Mouse (Mus musculus): ENCODE results near the gene Brd7.

The Brd7 gene

GRCm38 (mm10) chr8:88357226-88357933 lies 4.6 kb downstream of the Brd7 start:
- DNase-seq (ENCODE audit: low read depth, low spot score): no peak

DNA sequence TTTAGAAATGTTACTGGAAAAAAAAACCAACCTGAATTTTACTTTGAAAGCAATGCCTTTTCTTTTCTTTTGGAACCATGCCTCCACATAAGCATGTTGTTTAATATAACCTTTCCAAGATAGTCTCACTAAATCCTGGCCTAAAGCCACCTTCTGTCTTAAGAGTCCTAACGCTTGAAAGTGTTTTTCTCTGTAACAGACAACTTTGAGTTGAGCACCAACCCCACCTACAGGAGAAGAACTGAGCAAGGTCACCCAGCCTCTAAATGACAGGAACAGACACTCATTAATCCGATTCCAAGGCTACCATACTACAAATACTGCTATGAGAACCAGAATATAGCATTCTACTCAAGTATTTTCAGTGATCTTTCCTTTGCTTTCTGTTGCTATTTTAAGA lies 12.9 kb downstream of the Brd7 start:
- no peak for DNase-seq (ENCODE audit: low read depth, low spot score)

- no peak for DNase-seq (ENCODE audit: low read depth, low spot score)
Observed at GRCm38 (mm10) chr8:88342026-88342425, 20.0 kb downstream of the Brd7 start.

- no peak for DNase-seq (ENCODE audit: low read depth, low spot score)
Observed at GRCm38 (mm10) chr8:88339887-88340695, 21.9 kb downstream of the Brd7 start.

GRCm38 (mm10) chr8:88339221-88339620 lies 22.8 kb downstream of the Brd7 start:
- peak; percentile 32 for DNase-seq (ENCODE audit: low read depth, low spot score)

DNA sequence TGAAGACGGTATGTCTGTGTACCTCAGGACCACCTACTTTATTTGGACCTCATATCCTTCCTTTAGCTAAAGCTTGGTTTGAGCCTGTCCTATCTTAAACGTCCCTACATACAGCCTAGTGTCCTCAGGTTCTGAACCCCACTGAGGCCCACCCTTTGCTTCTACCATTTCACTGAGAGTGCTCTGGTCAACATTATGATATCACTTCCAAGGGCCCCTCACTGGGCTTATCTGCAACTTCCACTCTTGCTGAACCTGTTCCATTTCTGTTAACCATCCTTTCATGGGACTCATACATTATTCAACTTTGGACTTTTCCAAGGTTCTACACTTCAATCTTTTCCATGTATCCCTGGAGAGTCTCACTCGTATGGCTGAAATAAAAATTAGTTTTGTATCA lies 27.0 kb downstream of the Brd7 start:
- no peak for DNase-seq (ENCODE audit: low read depth, low spot score)

DNA sequence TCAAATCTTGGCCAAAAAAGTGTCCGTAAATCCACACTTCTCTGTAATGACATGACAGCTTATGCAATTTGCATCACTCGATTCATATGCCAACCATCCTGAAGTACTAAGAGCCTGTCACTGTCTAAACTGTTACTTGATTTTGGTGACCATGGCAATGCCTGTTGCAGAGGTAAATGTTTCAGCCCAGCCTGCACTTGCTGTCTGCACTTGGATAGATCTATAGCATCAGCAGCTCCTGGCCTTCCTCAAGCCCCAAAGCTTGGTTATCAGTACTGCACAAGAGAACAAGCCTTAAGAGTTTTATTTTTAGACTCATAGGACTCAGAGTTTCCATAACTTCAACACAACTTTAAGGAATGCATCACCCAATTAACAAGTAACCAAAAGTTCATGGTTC lies 27.6 kb downstream of the Brd7 start:
- DNase-seq (ENCODE audit: low read depth, low spot score): no peak

DNA sequence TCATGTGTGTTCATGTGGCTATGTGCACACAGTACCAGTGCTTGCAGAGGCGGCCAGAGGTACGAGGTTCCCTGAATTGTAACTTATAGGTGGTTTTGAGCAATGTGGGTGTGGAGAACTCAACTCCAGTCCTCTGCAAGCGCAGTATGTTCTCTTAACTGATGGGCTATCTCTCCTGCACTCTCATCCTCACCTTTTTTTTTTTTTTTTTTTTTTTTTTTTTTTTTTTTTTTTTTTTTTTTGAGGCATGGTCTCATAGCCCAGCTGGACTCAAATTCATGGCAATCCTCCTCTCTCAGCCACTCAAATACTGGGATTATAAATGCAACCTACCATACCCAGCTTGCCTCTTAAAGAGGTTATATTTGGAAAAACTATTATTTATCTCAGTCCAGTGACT lies 31.2 kb downstream of the Brd7 start:
- DNase-seq (ENCODE audit: low read depth, low spot score): no peak

GRCm38 (mm10) chr8:88328689-88329088 lies 33.3 kb downstream of the Brd7 start:
- DNase-seq (ENCODE audit: low read depth, low spot score): no peak

GRCm38 (mm10) chr8:88326328-88326727 lies 35.7 kb downstream of the Brd7 start:
- DNase-seq (ENCODE audit: low read depth, low spot score): no peak

DNA sequence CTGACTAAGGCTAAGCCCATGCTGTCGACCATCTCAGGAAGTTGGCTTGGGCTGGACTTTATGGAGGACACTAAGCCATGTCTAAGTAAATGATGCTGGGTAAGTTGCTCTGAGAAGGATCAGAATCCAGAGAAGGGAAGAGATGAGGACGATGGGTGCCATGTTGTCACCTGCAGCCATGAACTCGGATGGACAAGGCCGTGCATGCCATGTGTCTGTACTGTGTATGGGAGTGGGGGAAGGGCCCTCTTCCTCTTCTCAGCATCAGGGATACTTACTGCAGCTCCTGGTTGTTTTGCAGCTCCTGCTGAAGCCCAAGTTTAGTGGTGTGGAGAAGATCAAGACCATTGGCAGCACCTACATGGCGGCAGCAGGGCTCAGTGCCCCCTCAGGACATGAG lies 36.2 kb downstream of the Brd7 start:
- DNase-seq (ENCODE audit: low read depth, low spot score): no peak

- no peak for DNase-seq (ENCODE audit: low read depth, low spot score)
Observed at GRCm38 (mm10) chr8:88325251-88325650, 36.7 kb downstream of the Brd7 start.

DNA sequence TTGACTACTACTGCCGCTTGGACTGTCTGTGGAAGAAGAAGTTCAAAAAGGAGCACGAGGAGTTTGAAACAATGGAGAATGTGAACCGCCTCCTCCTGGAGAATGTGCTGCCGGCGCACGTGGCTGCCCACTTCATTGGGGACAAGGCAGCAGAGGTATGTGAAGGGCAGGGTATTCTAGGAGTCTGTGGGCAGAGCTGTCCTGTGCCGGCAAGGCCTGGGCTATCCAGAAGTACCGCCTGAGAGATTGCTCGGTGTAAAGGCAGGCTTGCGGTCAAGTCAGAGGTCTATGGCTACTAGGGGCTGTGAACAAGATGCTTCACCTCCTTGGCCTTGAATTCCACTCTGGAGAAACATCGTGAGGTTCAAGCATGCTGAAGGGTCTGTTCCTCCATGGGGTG lies 37.2 kb downstream of the Brd7 start:
- DNase-seq (ENCODE audit: low read depth, low spot score): no peak

DNA sequence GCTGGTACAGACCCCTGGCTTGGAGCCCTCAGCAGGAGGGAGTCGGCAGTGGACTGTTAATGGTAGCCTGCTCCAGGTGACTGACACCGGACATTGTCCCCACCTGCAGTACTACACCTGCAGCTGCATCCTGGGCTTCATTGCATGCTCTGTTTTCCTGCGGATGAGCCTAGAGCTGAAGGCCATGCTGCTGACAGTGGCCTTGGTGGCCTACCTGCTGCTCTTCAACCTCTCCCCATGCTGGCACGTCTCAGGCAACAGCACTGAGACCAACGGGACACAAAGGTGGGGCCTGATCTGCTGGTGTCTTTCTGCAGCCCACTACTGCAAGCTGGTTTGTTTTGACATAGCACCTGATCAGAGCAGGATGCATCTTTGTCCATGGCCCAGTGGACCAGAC lies 38.5 kb downstream of the Brd7 start:
- no peak for DNase-seq (ENCODE audit: low read depth, low spot score)

GRCm38 (mm10) chr8:88321387-88321786 lies 40.6 kb downstream of the Brd7 start:
- no peak for DNase-seq (ENCODE audit: low read depth, low spot score)

- DNase-seq (ENCODE audit: low read depth, low spot score): no peak
Observed at GRCm38 (mm10) chr8:88320134-88320533, 41.9 kb downstream of the Brd7 start.

GRCm38 (mm10) chr8:88318151-88318550 lies 43.8 kb downstream of the Brd7 start:
- no peak for DNase-seq (ENCODE audit: low read depth, low spot score)

DNA sequence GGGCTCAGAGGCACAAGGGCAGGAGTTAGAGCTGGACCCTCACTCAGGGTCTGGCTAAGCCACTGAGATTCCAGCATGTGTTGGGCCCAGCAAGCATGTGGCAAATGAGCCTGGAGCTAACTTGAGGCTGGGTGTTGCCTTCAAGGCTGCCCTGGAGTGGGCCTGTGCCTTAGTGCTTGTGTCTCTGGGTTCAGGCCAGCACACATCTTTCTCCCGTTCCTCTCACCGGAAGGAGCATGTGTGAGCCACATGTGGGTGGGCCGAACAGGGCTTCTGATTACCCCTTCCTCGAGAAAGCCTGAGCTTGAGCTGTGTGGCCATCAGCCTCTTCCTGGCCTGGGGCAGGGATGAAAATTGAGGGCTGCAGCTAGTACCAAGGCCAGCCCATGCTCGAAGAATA lies 44.7 kb downstream of the Brd7 start:
- DNase-seq (ENCODE audit: low read depth, low spot score): no peak

DNA sequence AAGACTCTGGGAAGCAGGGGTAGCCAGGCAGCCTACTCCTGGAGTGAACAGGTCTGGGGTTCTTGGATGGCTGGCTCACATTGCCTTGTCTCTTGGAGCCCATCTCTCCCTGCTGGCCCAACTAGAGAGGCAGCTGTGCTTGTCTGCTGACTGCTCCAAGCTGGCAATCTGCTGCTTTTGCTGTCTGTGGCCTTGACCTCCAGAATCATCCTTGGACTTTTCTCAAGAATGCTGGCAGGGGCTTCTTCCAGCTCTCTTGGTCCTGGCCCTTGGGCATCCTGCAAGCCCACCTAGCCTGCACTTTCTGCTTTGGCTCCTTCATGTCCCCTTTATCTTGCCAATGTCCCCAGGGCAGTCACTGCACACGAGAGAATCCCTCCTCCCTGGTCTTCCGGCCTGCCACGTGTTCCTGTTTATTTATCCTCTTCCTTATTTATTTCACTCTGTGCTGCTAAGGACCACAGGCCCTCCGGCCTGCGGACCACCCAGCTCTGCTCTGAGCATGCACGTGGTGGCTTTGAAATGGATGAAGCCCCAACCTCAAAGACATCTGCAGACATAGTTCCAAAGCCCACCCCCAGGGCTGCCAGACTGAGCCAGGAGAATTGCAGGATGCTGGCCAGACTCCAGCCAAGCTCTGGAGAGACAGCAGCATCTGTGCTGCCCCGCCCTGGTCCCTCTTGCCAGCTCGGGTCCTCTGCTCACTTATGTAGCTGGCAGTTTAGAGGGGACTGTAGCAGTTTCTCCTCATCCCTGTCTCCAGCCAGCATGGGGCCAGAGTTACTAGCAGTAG lies 45.7 kb downstream of the Brd7 start:
- DNase-seq (ENCODE audit: low read depth, low spot score): no peak

GRCm38 (mm10) chr8:88315302-88315701 lies 46.7 kb downstream of the Brd7 start:
- DNase-seq (ENCODE audit: low read depth, low spot score): no peak

GRCm38 (mm10) chr8:88313991-88314390 lies 48.0 kb downstream of the Brd7 start:
- DNase-seq (ENCODE audit: low read depth, low spot score): no peak

DNA sequence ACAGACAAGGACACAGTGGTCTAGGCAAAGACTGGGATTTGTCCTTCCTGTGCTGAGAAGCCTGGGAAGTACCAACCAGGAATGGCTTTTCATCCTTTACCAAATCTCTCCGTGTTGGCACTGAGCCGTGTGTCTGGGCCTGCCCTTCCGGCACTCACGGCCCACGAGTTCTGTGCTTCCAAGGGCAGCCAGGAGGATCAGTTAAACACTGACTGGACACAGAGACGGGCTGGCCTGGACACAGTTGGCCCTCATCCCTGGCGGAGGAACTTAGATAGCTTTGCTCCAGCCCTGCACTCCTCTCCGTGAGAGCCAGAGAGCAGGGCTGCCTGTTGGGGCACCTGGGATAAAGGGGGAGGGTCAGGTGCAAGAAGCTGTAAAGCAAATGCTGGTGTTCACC lies 49.0 kb downstream of the Brd7 start:
- no peak for DNase-seq (ENCODE audit: low read depth, low spot score)

All from telencephalon, adult 2 months (tissue).